Mouse (Mus musculus): Measurements from ENCODE around the gene Ddx60.
A peak's percentile ranks its signal among the peaks of the same experiment; 100 is the strongest.

Gene Ddx60

DNA sequence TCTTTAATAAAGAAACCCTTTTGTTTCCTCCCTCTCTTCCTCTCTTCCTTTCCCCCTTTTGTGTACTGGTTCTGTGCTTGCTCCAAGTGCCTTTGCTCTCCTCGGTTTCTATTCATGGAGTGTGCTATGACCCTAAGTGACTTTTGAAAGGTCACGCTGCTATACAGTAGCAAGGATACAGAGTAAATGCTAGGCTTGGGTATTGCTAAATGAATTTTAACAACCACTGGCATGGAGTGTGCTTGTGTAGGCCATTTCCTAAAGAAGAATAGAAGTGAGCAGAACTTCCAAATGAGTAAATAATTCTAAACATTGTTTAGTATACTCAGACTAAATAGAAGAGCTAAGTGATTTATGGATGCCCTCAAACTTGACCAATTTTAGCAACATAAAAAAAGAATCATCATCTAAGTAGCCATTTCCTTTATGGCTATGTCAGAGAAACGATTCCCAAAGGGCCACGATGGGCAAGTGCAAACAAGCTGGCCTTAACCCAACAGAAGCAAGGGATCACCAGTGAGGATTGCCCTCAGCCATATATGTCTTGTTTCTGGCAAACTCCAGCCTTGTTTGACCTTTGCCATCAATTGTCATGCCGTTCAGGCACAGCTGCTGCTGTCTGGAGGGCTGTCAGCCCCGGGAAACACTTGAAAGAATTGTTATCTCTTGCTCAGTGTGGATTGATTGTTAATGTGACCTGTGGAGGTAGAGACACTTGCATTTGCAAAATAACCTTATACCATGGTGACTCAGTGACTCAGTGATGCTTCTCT lies 58.0 kb downstream of the Ddx60 start:
- DNase-seq (ENCODE audit: low spot score) = peak; percentile 26

DNA sequence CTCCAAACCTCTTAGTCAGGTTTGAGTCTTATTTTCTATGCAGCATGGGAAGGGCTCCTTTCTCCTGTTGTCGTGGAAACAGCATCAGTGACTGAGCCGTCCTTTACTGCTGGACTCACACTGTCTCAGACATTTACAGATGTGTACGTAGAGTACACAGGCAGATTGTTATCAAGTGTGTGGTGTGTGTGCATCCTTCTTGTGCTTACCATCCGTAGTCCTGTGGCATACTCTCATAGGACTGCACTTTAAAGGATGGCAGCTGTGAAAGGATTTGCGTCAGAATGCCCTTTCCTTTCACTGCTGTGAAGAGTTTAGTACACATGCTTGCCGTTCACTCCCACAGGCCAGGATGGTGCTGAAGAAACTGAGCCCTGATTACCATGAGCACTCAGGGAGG lies 61.6 kb downstream of the Ddx60 start:
- no peak for DNase-seq (ENCODE audit: low spot score)

DNA sequence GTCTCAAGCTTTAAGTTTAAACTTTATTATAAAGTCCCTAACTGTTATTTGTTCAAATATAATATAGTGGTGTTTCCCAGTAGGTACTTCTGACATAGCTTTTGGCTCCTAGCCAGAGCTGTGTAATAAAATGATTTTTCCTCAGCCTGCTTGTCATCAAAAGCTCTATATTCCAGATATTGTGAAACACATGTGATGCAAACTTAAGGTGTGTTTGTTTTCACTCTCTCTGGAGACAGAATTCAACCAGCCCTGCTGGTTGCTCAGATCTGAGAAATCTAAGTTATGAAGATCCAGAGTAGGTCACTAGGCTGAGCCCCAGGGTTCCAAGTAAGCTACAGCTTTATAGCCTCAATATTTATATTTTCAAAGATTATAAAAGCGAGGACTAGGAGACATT lies 64.9 kb downstream of the Ddx60 start:
- DNase-seq (ENCODE audit: low spot score) = no peak

GRCm38 (mm10) chr8:61997125-61997524 lies 69.2 kb downstream of the Ddx60 start:
- no peak for DNase-seq (ENCODE audit: low spot score)

- no peak for DNase-seq (ENCODE audit: low spot score)
Observed at GRCm38 (mm10) chr8:62014166-62014565, 86.3 kb downstream of the Ddx60 start.

GRCm38 (mm10) chr8:62014582-62014981 lies 86.7 kb downstream of the Ddx60 start:
- DNase-seq (ENCODE audit: low spot score) = no peak

DNA sequence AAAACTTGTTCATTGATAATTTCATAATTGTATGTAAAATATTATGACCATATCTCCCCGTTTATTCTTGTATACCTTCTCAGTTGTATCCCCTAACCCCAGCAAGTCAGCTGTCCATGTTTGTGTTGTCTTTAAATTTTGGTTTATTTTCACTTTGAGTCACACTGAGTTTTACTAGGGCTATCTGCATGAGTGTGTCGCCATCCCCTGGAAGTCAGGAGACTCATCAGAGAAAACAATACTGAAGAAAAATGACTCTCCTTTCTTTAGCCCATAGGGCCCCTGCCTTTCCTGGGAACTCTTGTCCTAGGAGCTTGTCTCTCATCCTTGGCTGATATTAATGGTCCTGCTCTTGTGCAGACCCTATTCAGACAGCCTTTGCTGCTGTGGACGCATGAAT lies 106.5 kb downstream of the Ddx60 start:
- peak; percentile 4 for DNase-seq (ENCODE audit: low spot score)

DNA sequence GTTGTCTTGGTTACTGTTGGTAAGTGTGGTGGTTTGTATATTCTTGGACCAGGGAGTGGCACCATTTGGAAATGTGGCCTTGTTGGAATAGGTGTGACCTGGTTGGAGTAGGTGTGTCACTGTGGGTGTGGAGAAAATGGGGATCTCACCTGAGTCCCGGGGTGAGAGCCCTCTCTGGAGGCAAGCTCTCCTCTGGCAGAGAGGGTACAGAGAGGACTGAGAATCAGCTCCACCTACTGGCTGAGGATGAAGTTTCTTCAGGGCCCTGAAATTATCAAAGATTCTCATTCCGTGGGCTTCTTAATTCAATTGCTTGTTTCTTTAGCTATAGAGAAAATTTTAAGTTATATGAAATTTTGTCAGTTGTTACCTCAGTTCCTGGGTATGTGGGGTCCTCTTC lies 118.9 kb downstream of the Ddx60 start:
- peak; percentile 10 for DNase-seq (ENCODE audit: low spot score)

GRCm38 (mm10) chr8:62060357-62060756 lies 132.5 kb downstream of the Ddx60 start:
- DNase-seq (ENCODE audit: low spot score) = peak; percentile 22

GRCm38 (mm10) chr8:62068305-62068704 lies 140.4 kb downstream of the Ddx60 start:
- DNase-seq (ENCODE audit: low spot score) = no peak

GRCm38 (mm10) chr8:62080195-62080802 lies 152.4 kb downstream of the Ddx60 start:
- peak; percentile 64 for DNase-seq (ENCODE audit: low spot score)

- no peak for DNase-seq (ENCODE audit: low spot score)
Observed at GRCm38 (mm10) chr8:62081804-62082203, 153.9 kb downstream of the Ddx60 start.

Measured in adipocyte (in vitro differentiated cells).